Mouse (Mus musculus) embryonic facial prominence, embryonic 10.5 days (tissue): ENCODE results near the gene Tulp4. TPM values are rescaled to one million over a fixed set of nuclear protein-coding genes. Genes with fewer than 3 reads are reported as not detected.

Experiments
- DNase-seq: peaks from one replicate; pipeline ENCODE4 v3.0.0-alpha.2; 2017; ENCODE audit warnings: low spot score
- H3K27ac ChIP-seq: fragments of 300-500 bp; sonication (generic); replicated peaks from 2 replicates; pipeline ENCODE4 v1.5.1; 2016; ENCODE audit warnings: mild to moderate bottlenecking
- H3K27me3 ChIP-seq: fragments of 300-500 bp; sonication (generic); replicated peaks from 2 replicates; pipeline ENCODE4 v1.6.1; 2016; ENCODE audit warnings: low read depth, mild to moderate bottlenecking; ENCODE audit not compliant: poor library complexity, severe bottlenecking
- H3K36me3 ChIP-seq: fragments of 300-500 bp; sonication (generic); replicated peaks from 2 replicates; pipeline ENCODE4 v1.6.1; 2016; ENCODE audit warnings: mild to moderate bottlenecking, moderate library complexity
- H3K4me1 ChIP-seq: fragments of 300-500 bp; sonication (generic); 2 replicates; pipeline ENCODE4 v1.6.1; 2016
- H3K4me3 ChIP-seq: fragments of 300-500 bp; sonication (generic); 2 replicates; pipeline ENCODE4 v1.5.1; 2016; ENCODE audit warnings: mild to moderate bottlenecking, moderate library complexity
- H3K9me3 ChIP-seq: fragments of 300-500 bp; sonication (generic); 2 replicates; pipeline ENCODE4 v1.6.1; 2016; ENCODE audit warnings: mild to moderate bottlenecking
- WGBS: fragments of 180-500 bp; shearing (Covaris S2); methylation state at CpG from one replicate; pipeline ENCODE4 v1.1.7; 2016; 5-methylcytosine and 5-hydroxymethylcytosine counted together
- polyA plus RNA-seq: library from polyadenylated mRNA; unstranded; fragments of >200 nt; fragmentation: Nextera tagmentation; extraction: Ambion mirVana; gene quantifications from 2 replicates; pipeline ENCODE4 v1.2.1, GENCODE M21; 2016

Gene Tulp4
- polyA plus RNA-seq, 1 experiment from 2014 or later = 132 TPM

- WGBS = 87% methylated on average over 4 of the region's 4 CpGs
Observed at GRCm38 (mm10) chr17:6129361-6129760, 23.1 kb downstream of the Tulp4 start.

GRCm38 (mm10) chr17:6131083-6131482 is 24.8 kb downstream of the Tulp4 start:
- Histone ChIP-seq H3K9me3 (no peaks in the 10 kb centered on the region), H3K4me1 (no peaks in the 10 kb centered on the region), H3K27me3 (no peaks in the 10 kb centered on the region), H3K27ac (no peak overlapping the region), H3K4me3 (no peak overlapping the region), H3K36me3 (peaks cover 23% of the 10 kb centered on the region)
- WGBS = 94% methylated on average over 3 of the region's 3 CpGs
- no peak for DNase-seq

More at GRCm38 (mm10) chr17:6129361-6129760, 23.1 kb downstream of the Tulp4 start:
- Histone ChIP-seq H3K36me3 (peaks cover 31% of the 10 kb centered on the region), H3K4me3 (no peak overlapping the region), H3K27ac (no peak overlapping the region), H3K9me3 (no peaks in the 10 kb centered on the region), H3K4me1 (no peaks in the 10 kb centered on the region), H3K27me3 (no peaks in the 10 kb centered on the region)
- DNase-seq = no peak

- H3K9me3 ChIP-seq = no peaks in the 10 kb centered on the region
- DNase-seq = no peak
- WGBS = 94% methylated on average over 3 of the region's 3 CpGs
- H3K27me3 ChIP-seq = no peaks in the 10 kb centered on the region
- H3K4me3 ChIP-seq = no peak overlapping the region
- no peak overlapping the region for H3K27ac ChIP-seq
- peaks cover 12% of the 10 kb centered on the region for H3K4me1 ChIP-seq
- H3K36me3 ChIP-seq = peaks cover 65% of the 10 kb centered on the region
Observed at GRCm38 (mm10) chr17:6140875-6141274, 34.6 kb downstream of the Tulp4 start.

GRCm38 (mm10) chr17:6141344-6141743 is 35.1 kb downstream of the Tulp4 start:
- H3K36me3 ChIP-seq = peaks cover 66% of the 10 kb centered on the region
- peaks cover 12% of the 10 kb centered on the region for H3K4me1 ChIP-seq
- H3K27me3 ChIP-seq = no peaks in the 10 kb centered on the region
- no peak overlapping the region for H3K4me3 ChIP-seq
- H3K9me3 ChIP-seq = no peaks in the 10 kb centered on the region
- no peak for DNase-seq
- 92% methylated on average over 2 of the region's 2 CpGs for WGBS
- H3K27ac ChIP-seq = no peak overlapping the region

GRCm38 (mm10) chr17:6145244-6145643 is 39.0 kb downstream of the Tulp4 start:
- H3K36me3 ChIP-seq = peaks cover 41% of the 10 kb centered on the region
- H3K27ac ChIP-seq = no peak overlapping the region
- WGBS = 91% methylated on average over 2 of the region's 2 CpGs
- H3K4me1 ChIP-seq = peaks cover 12% of the 10 kb centered on the region
- DNase-seq = no peak
- H3K4me3 ChIP-seq = no peak overlapping the region
- no peaks in the 10 kb centered on the region for H3K27me3 ChIP-seq
- H3K9me3 ChIP-seq = no peaks in the 10 kb centered on the region

- Histone ChIP-seq H3K27me3 (no peaks in the 10 kb centered on the region), H3K27ac (no peak overlapping the region), H3K9me3 (no peaks in the 10 kb centered on the region), H3K4me1 (no peaks in the 10 kb centered on the region), H3K36me3 (peaks cover 29% of the 10 kb centered on the region), H3K4me3 (no peak overlapping the region)
- no peak for DNase-seq
- WGBS = 92% methylated on average over 4 of the region's 4 CpGs
Observed at GRCm38 (mm10) chr17:6152941-6153340, 46.7 kb downstream of the Tulp4 start.

GRCm38 (mm10) chr17:6153581-6153980 is 47.3 kb downstream of the Tulp4 start:
- Histone ChIP-seq H3K27ac (no peak overlapping the region), H3K9me3 (no peaks in the 10 kb centered on the region), H3K4me3 (no peak overlapping the region), H3K36me3 (peaks cover 29% of the 10 kb centered on the region), H3K4me1 (no peaks in the 10 kb centered on the region), H3K27me3 (no peaks in the 10 kb centered on the region)
- 86% methylated on average over 4 of the region's 4 CpGs for WGBS
- DNase-seq = no peak

GRCm38 (mm10) chr17:6154366-6154765 is 48.1 kb downstream of the Tulp4 start:
- H3K36me3 ChIP-seq = peaks cover 29% of the 10 kb centered on the region
- WGBS = 84% methylated on average over 4 of the region's 4 CpGs
- H3K27me3 ChIP-seq = no peaks in the 10 kb centered on the region
- H3K27ac ChIP-seq = no peak overlapping the region
- no peak for DNase-seq
- no peaks in the 10 kb centered on the region for H3K9me3 ChIP-seq
- H3K4me1 ChIP-seq = no peaks in the 10 kb centered on the region
- H3K4me3 ChIP-seq = no peak overlapping the region

- 92% methylated on average over 6 of the region's 6 CpGs for WGBS
- no peak for DNase-seq
Observed at GRCm38 (mm10) chr17:6160495-6160894, 54.3 kb downstream of the Tulp4 start.

GRCm38 (mm10) chr17:6161916-6162315 is 55.7 kb downstream of the Tulp4 start:
- Histone ChIP-seq H3K9me3 (no peaks in the 10 kb centered on the region), H3K27ac (no peak overlapping the region), H3K36me3 (peaks cover 6% of the 10 kb centered on the region; the same call in 1 of the 2 replicates), H3K27me3 (no peaks in the 10 kb centered on the region), H3K4me1 (no peaks in the 10 kb centered on the region), H3K4me3 (no peak overlapping the region)
- no peak for DNase-seq
- WGBS = 88% methylated on average over 9 of the region's 9 CpGs

More at GRCm38 (mm10) chr17:6160495-6160894, 54.3 kb downstream of the Tulp4 start:
- Histone ChIP-seq H3K4me1 (no peaks in the 10 kb centered on the region), H3K9me3 (no peaks in the 10 kb centered on the region), H3K4me3 (no peak overlapping the region), H3K36me3 (peaks cover 6% of the 10 kb centered on the region; the same call in 1 of the 2 replicates), H3K27ac (no peak overlapping the region), H3K27me3 (no peaks in the 10 kb centered on the region)

- Histone ChIP-seq H3K27ac (no peak overlapping the region), H3K9me3 (no peaks in the 10 kb centered on the region), H3K4me1 (no peaks in the 10 kb centered on the region), H3K27me3 (no peaks in the 10 kb centered on the region), H3K36me3 (no peaks in the 10 kb centered on the region), H3K4me3 (no peak overlapping the region)
- WGBS = 88% methylated on average over 1 of the region's 1 CpGs
- DNase-seq = no peak
Observed at GRCm38 (mm10) chr17:6162761-6163160, 56.5 kb downstream of the Tulp4 start.

- DNase-seq = no peak
- 58% methylated on average over 4 of the region's 4 CpGs for WGBS
- Histone ChIP-seq H3K4me3 (no peak overlapping the region), H3K27me3 (no peaks in the 10 kb centered on the region), H3K4me1 (no peaks in the 10 kb centered on the region), H3K36me3 (no peaks in the 10 kb centered on the region), H3K9me3 (no peaks in the 10 kb centered on the region), H3K27ac (no peak overlapping the region)
Observed at GRCm38 (mm10) chr17:6164911-6165310, 58.7 kb downstream of the Tulp4 start.

- Histone ChIP-seq H3K4me1 (0 out of 2 replicates have a peak, but pooled peaks cover 4% of the 10 kb centered on the region), H3K36me3 (peaks cover 27% of the 10 kb centered on the region), H3K9me3 (peaks cover 4% of the 10 kb centered on the region; the same call in 1 of the 2 replicates), H3K27ac (no peak overlapping the region), H3K4me3 (no peak overlapping the region), H3K27me3 (no peaks in the 10 kb centered on the region)
- DNase-seq = no peak
- 82% methylated on average over 7 of the region's 7 CpGs for WGBS
Observed at GRCm38 (mm10) chr17:6172440-6172839, 66.2 kb downstream of the Tulp4 start.
